Mouse (Mus musculus): ENCODE data around the gene Focad. TPM values are rescaled to one million over a fixed set of nuclear protein-coding genes. Genes with fewer than 3 reads are reported as not detected.

Gene Focad
- total and polyA plus RNA-seq, 3 experiments, result 9.5 to 15.3 (median 12.7) TPM

DNA sequence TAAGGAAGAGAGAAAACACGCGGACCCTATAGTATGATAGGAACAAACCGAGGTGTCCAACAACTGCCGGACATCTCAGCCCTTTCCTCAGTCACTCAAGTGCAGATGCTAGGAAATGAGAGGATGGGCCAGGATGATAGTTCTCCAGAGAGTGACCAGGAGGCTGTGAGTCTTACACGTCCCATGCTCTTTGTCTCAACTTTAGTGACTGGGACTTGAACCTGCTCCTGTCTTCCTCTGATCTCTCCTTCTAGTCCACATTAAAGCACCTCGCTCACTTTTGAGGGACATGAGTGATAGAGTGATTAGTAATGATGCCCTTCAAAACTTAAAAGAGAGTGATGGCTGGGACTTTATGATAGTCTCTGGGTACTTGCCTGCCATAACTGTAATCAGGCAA is 114.2 kb downstream of the Focad start:
- Histone ChIP-seq H3K36me3 (ENCODE audit: control insufficient read depth, insufficient read depth, low read length) (no peaks in the 10 kb centered on the region), H3K27me3 (ENCODE audit: control insufficient read depth, insufficient read depth, low read length) (no peaks in the 10 kb centered on the region), H3K79me2 (replicated peaks; ENCODE audit: control insufficient read depth, insufficient read depth, low read length) (no peaks in the 10 kb centered on the region), H3K4me1 (ENCODE audit: control insufficient read depth, insufficient read depth, low read length) (no peaks in the 10 kb centered on the region), H3K9ac (ENCODE audit: low read depth, low read length) (no peak overlapping the region), H3K4me3 (no peak overlapping the region), H3K27ac (no peak overlapping the region)
- intact Hi-C loops (cut with DNase I), result no loop called here
- no peak for TF ChIP-seq POLR2A (IDR thresholded peaks at IDR 0.05; ENCODE audit: insufficient read depth, low read depth, low read length)
- no peak for TF ChIP-seq EP300 (IDR thresholded peaks at IDR 0.05; ENCODE audit: insufficient read depth, low read depth, low read length)
- TF ChIP-seq CTCF (IDR thresholded peaks at IDR 0.05), result no peak
- no peak for DNase-seq
- 93% methylated on average over 6 of the region's 6 CpGs for WGBS

DNA sequence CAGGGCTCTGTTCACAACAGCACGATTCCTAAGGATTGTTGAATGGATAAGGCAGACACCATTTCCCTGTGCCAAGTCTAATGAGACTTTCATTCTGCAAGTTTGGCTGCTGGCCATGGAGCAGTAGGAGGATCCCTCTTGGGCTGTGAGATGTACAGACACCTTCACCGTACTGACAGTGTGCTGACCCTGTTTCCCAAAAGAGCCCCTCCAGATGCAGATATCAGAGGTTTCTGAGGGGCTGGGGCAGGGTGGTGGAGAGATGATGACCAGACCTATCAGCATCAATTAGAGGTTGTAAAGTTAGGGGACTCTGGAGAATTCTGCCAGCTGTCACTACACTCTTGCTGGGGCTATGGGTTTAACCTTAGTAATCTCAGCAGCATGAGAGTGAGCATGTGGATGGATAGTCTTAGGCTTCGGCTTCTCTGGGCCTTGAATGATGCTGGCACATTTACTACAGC is 115.0 kb downstream of the Focad start:
- no peak for DNase-seq
- Histone ChIP-seq H3K4me1 (ENCODE audit: control insufficient read depth, insufficient read depth, low read length) (no peaks in the 10 kb centered on the region), H3K4me3 (no peak overlapping the region), H3K79me2 (replicated peaks; ENCODE audit: control insufficient read depth, insufficient read depth, low read length) (no peaks in the 10 kb centered on the region), H3K27me3 (ENCODE audit: control insufficient read depth, insufficient read depth, low read length) (no peaks in the 10 kb centered on the region), H3K36me3 (ENCODE audit: control insufficient read depth, insufficient read depth, low read length) (no peaks in the 10 kb centered on the region), H3K27ac (no peak overlapping the region), H3K9ac (ENCODE audit: low read depth, low read length) (no peak overlapping the region)
- TF ChIP-seq CTCF (IDR thresholded peaks at IDR 0.05), result no peak
- TF ChIP-seq EP300 (IDR thresholded peaks at IDR 0.05; ENCODE audit: insufficient read depth, low read depth, low read length), result no peak
- no peak for TF ChIP-seq POLR2A (IDR thresholded peaks at IDR 0.05; ENCODE audit: insufficient read depth, low read depth, low read length)
- WGBS, result 39% methylated on average over 3 of the region's 3 CpGs
- intact Hi-C loops (cut with DNase I), result no loop called here

DNA sequence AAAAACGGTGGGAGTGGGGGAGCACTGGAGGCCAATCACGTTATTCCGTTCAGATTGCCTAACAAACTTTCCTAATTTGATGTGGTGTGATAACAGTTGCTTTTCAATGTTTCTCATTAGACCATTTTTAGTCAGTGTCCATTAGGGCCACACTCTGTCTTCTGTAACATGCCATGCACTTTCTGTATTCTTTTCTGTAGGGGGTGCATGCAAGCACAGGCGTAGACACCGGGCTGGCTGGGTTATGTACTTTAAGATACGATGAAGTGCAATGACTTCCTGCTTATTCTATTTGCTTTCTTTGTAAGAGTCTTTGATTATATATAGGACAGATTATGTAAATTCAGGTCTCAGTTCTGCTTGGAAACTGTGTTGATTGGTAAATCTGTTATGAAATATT is 116.2 kb downstream of the Focad start:
- no peak overlapping the region for H3K4me3 ChIP-seq
- WGBS, result 87% methylated on average over 6 of the region's 6 CpGs
- H3K79me2 ChIP-seq (replicated peaks; ENCODE audit: control insufficient read depth, insufficient read depth, low read length), result no peaks in the 10 kb centered on the region
- H3K27me3 ChIP-seq (ENCODE audit: control insufficient read depth, insufficient read depth, low read length), result no peaks in the 10 kb centered on the region
- no peak for TF ChIP-seq CTCF (IDR thresholded peaks at IDR 0.05)
- TF ChIP-seq POLR2A (IDR thresholded peaks at IDR 0.05; ENCODE audit: insufficient read depth, low read depth, low read length), result no peak
- TF ChIP-seq EP300 (IDR thresholded peaks at IDR 0.05; ENCODE audit: insufficient read depth, low read depth, low read length), result no peak
- intact Hi-C loops (cut with DNase I), result no loop called here
- no peak overlapping the region for H3K9ac ChIP-seq (ENCODE audit: low read depth, low read length)
- H3K4me1 ChIP-seq (ENCODE audit: control insufficient read depth, insufficient read depth, low read length), result no peaks in the 10 kb centered on the region
- H3K36me3 ChIP-seq (ENCODE audit: control insufficient read depth, insufficient read depth, low read length), result no peaks in the 10 kb centered on the region
- no peak overlapping the region for H3K27ac ChIP-seq
- no peak for DNase-seq

DNA sequence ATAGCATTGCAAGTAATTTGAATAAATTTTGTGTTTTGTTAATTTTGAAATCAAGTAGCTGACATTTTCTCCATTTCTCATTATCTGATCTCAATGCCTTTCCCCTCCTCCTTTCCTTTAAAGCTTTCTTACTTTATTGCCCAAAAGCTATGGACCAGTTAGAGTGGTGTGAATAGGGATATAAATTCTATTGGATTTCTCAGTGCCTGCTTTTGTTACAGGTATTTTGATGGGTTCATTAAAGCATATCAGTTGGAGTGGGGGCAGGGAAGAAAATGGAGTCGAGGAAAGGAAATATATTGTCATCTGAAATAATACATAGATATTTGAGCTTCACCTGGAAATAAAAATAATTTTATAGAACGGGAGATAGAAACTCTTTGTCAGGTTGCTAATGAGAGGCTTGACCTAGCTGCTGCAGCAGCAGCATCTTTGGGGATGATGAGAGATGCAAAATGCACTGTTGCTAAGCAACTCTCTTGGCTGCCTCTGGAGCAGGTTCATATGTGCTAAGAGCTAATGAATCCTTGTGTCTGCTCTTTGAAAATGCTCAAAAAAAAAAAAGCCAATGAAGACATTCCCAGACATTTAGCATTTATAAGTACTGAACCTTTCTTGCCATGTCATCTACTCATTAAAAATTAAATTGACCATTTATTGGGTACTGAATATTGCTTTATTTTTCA is 116.9 kb downstream of the Focad start:
- no peak for TF ChIP-seq EP300 (IDR thresholded peaks at IDR 0.05; ENCODE audit: insufficient read depth, low read depth, low read length)
- Histone ChIP-seq H3K27ac (no peak overlapping the region), H3K27me3 (ENCODE audit: control insufficient read depth, insufficient read depth, low read length) (no peaks in the 10 kb centered on the region), H3K4me3 (no peak overlapping the region), H3K36me3 (ENCODE audit: control insufficient read depth, insufficient read depth, low read length) (no peaks in the 10 kb centered on the region), H3K4me1 (ENCODE audit: control insufficient read depth, insufficient read depth, low read length) (no peaks in the 10 kb centered on the region), H3K79me2 (replicated peaks; ENCODE audit: control insufficient read depth, insufficient read depth, low read length) (no peaks in the 10 kb centered on the region), H3K9ac (ENCODE audit: low read depth, low read length) (no peak overlapping the region)
- no peak for DNase-seq
- intact Hi-C loops (cut with DNase I), result no loop called here
- 87% methylated on average over 2 of the region's 2 CpGs for WGBS

DNA sequence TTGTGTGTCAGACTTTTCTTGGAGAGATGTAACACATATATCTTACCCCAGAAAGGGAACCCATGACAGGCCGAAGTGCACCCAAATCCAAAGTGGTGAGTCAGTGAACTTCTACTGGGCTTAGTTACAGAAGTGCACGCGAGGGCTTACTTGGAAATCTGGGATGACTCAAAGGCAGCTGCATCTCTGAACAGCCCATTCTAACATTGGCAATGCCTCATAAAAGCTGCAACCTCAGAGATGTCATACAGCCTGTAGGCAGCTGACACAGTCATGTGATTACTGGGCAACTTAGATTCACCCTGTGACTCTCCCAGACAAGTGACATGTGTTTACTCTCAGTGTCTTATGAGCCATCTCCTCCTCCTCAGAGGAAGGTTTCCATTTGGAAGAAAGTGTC is 119.5 kb downstream of the Focad start:
- Histone ChIP-seq H3K36me3 (ENCODE audit: control insufficient read depth, insufficient read depth, low read length) (no peaks in the 10 kb centered on the region), H3K9ac (ENCODE audit: low read depth, low read length) (no peak overlapping the region), H3K4me3 (no peak overlapping the region), H3K27me3 (ENCODE audit: control insufficient read depth, insufficient read depth, low read length) (no peaks in the 10 kb centered on the region), H3K79me2 (replicated peaks; ENCODE audit: control insufficient read depth, insufficient read depth, low read length) (no peaks in the 10 kb centered on the region), H3K27ac (no peak overlapping the region), H3K4me1 (ENCODE audit: control insufficient read depth, insufficient read depth, low read length) (no peaks in the 10 kb centered on the region)
- DNase-seq, result no peak
- 84% methylated on average over 3 of the region's 3 CpGs for WGBS
- TF ChIP-seq EP300 (IDR thresholded peaks at IDR 0.05; ENCODE audit: insufficient read depth, low read depth, low read length), result no peak
- no peak for TF ChIP-seq CTCF (IDR thresholded peaks at IDR 0.05)
- TF ChIP-seq POLR2A (IDR thresholded peaks at IDR 0.05; ENCODE audit: insufficient read depth, low read depth, low read length), result no peak
- intact Hi-C loops (cut with DNase I), result no loop called here

DNA sequence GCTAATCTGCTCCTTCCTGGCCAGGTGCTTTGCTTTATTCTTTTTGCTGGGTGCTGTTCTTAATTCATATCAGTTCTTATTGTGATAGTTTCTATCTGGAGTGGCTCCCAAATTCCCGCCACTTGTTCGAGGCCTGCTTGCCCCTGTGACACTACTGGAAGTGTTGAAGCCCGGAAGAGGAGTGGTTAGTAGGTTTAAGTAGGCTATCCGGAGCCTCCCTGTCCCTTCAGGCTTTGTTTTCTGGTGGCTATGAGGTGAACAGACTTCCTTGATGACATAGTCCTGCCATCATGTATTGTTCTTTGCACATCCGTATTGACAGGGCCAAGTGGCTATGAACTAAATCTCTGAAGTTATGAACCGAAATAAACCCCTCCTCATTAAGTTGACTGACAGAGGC is 123.9 kb downstream of the Focad start:
- Histone ChIP-seq H3K36me3 (ENCODE audit: control insufficient read depth, insufficient read depth, low read length) (no peaks in the 10 kb centered on the region), H3K4me1 (ENCODE audit: control insufficient read depth, insufficient read depth, low read length) (no peaks in the 10 kb centered on the region), H3K27me3 (ENCODE audit: control insufficient read depth, insufficient read depth, low read length) (no peaks in the 10 kb centered on the region), H3K4me3 (no peak overlapping the region), H3K27ac (no peak overlapping the region), H3K9ac (ENCODE audit: low read depth, low read length) (no peak overlapping the region), H3K79me2 (replicated peaks; ENCODE audit: control insufficient read depth, insufficient read depth, low read length) (no peaks in the 10 kb centered on the region)
- DNase-seq, result peak in 1 of 2 experiments; percentile 7
- TF ChIP-seq POLR2A (IDR thresholded peaks at IDR 0.05; ENCODE audit: insufficient read depth, low read depth, low read length) (no peak), CTCF (IDR thresholded peaks at IDR 0.05) (no peak), EP300 (IDR thresholded peaks at IDR 0.05; ENCODE audit: insufficient read depth, low read depth, low read length) (no peak)
- intact Hi-C loops (cut with DNase I), result no loop called here
- 49% methylated on average over 6 of the region's 6 CpGs for WGBS
